Mouse (Mus musculus) liver, postnatal 0 days (tissue): ENCODE results near the gene Slc36a1.

ENCODE experiments used
- CTCF ChIP-seq: sonication (generic); IDR thresholded peaks from 2 replicates; pipeline ENCODE4 v1.5.1; 2016; ENCODE audit warnings: antibody characterized with exemption, low read depth
- EP300 ChIP-seq: IDR thresholded peaks from 2 replicates; pipeline ENCODE4 v1.6.1; 2016; ENCODE audit warnings: antibody characterized with exemption, low read depth, mild to moderate bottlenecking

DNA sequence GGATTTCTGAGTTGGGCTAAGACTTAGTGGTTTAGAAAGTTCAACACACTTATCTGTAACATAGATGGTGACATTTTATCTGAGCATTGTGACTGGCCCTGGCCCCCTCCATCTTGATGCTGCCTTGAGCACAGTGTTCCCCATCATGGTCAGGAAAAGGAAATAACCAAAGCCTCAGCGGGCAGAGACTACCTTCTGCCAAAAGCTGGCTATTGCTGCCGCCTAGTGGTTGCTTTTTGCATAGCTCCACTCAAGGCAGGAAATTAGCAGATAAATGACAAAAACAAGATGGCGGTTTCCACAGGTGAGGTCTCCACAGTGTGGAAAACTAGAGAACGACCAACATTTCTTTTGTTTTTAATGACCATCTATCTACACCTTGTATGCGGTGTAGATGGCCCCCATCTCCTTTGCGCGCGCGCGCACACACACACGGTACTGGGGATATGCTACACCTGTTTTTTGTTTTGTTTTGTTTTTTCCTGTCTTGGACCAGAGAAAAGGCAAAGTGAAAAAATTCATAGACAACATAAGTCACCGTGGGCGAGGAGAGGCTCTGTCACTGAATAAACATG is 45.3 kb upstream of the Slc36a1 start:
- TF ChIP-seq CTCF (peak; percentile 95), EP300 (no peak)
